Mouse (Mus musculus): Measurements from ENCODE around the gene Camta1.

GRCm38 (mm10) chr4:150872681-150873080 lies 989.0 kb downstream of the Camta1 start:
- TF ChIP-seq CTCF (IDR thresholded peaks at IDR 0.05; ENCODE audit: borderline replicate concordance, insufficient read depth, low read depth, low read length) = no peak
- no peak for TF ChIP-seq POLR2A (IDR thresholded peaks at IDR 0.05; ENCODE audit: borderline replicate concordance, insufficient read depth, low read length)
